In genomic region chr2:114087271-114087670, GRCm38 (mm10) we compare ENCODE assay signal across 17 mouse cellular contexts. TPM values are rescaled to one million over a fixed set of nuclear protein-coding genes. Genes with fewer than 3 reads are reported as not detected.
DNase-seq lines count a peak whose midpoint lies in the region; ATAC-seq and TF ChIP-seq lines count a peak whose summit lies in the region.
"Had no signal": no experiment of that assay in that cellular context is flagged by ENCODE, and none has a peak within 500 bp of the region (broad histone marks: within the 10 kb centered on the region; RNA-seq: fewer than 3 reads in every experiment).

No protein-coding gene starts in this region.

- H3K4me1 ChIP-seq in heart, embryonic 11.5 days (ENCODE audit: control insufficient read depth, insufficient read depth, low read length): no peaks in the 10 kb centered on the region
- H3K4me1 ChIP-seq in ES-E14 (ENCODE audit: control insufficient read depth in 2 of 2, insufficient read depth in 2 of 2, low read length in 2 of 2, poor library complexity in 1 of 2): no peaks in the 10 kb centered on the region
- H3K4me1 ChIP-seq in hindbrain, embryonic 16.5 days (ENCODE audit: control insufficient read depth, insufficient read depth, low read depth, low read length): no peaks in the 10 kb centered on the region
- H3K4me1 ChIP-seq: liver, embryonic 13.5 days had no signal

- no peak overlapping the region for H3K4me3 ChIP-seq in heart, embryonic 11.5 days (ENCODE audit: low read depth, low read length)
- no peak overlapping the region for H3K4me3 ChIP-seq in ES-E14 (ENCODE audit: insufficient read depth in 1 of 2, low read depth in 1 of 2, low read length in 2 of 2, poor library complexity in 1 of 2, severe bottlenecking in 1 of 2)
- no peak overlapping the region for H3K4me3 ChIP-seq in hindbrain, embryonic 16.5 days (ENCODE audit: low read length)
- H3K4me3 ChIP-seq: heart, embryonic 10.5 days; liver, embryonic 13.5 days; megakaryocyte, embryonic 14.5 days had no signal

- H3K27ac ChIP-seq in heart, embryonic 11.5 days (ENCODE audit: low read depth, low read length): no peak overlapping the region
- H3K27ac ChIP-seq in ES-E14 (ENCODE audit: insufficient read depth, low read depth, low read length, poor library complexity, severe bottlenecking): no peak overlapping the region
- H3K27ac ChIP-seq in hindbrain, embryonic 16.5 days (ENCODE audit: low read depth, low read length): no peak overlapping the region
- H3K27ac ChIP-seq: heart, embryonic 10.5 days; liver, embryonic 13.5 days had no signal

- H3K9me3 ChIP-seq in heart, embryonic 11.5 days (replicated peaks; ENCODE audit: control insufficient read depth, low read length): no peaks in the 10 kb centered on the region
- no peaks in the 10 kb centered on the region for H3K9me3 ChIP-seq in ES-E14 (ENCODE audit: control insufficient read depth, insufficient read depth, low read depth, low read length)
- H3K9me3 ChIP-seq in hindbrain, embryonic 16.5 days (ENCODE audit: control insufficient read depth, low read length): no peaks in the 10 kb centered on the region
- H3K9me3 ChIP-seq: heart, embryonic 10.5 days; liver, embryonic 13.5 days had no signal

- H3K27me3 ChIP-seq in heart, embryonic 11.5 days (ENCODE audit: control insufficient read depth, insufficient read depth, low read length): no peaks in the 10 kb centered on the region
- H3K27me3 ChIP-seq in hindbrain, embryonic 16.5 days (replicated peaks; ENCODE audit: control insufficient read depth, insufficient read depth, low read length): no peaks in the 10 kb centered on the region
- H3K27me3 ChIP-seq: liver, embryonic 13.5 days had no signal

- H3K4me2 ChIP-seq in heart, embryonic 11.5 days: no peak overlapping the region
- H3K4me2 ChIP-seq in hindbrain, embryonic 16.5 days (ENCODE audit: low read length): no peak overlapping the region
- H3K4me2 ChIP-seq: liver, embryonic 13.5 days had no signal

- peak; percentile 62 for DNase-seq in heart, adult 11 months
- DNase-seq in 3134 (ENCODE audit: extremely low read depth, insufficient read length, low spot score) (peak; percentile 68), ES-E14 (ENCODE audit: low read depth, low spot score) (no peak)
- DNase-seq in brain, adult 2 months (ENCODE audit: low read depth, low spot score): peak; percentile 65
- DNase-seq: heart, postnatal 4 days; left cerebral cortex, postnatal 4 days; liver, embryonic 13.5 days; right cerebral cortex, adult 18-20 months had no signal

- no peaks in the 10 kb centered on the region for H3K36me3 ChIP-seq in heart, embryonic 11.5 days (ENCODE audit: control insufficient read depth, insufficient read depth, low read length)
- H3K36me3 ChIP-seq in ES-E14 (ENCODE audit: control insufficient read depth, insufficient read depth, low read length, poor library complexity, severe bottlenecking): no peaks in the 10 kb centered on the region
- H3K36me3 ChIP-seq in hindbrain, embryonic 16.5 days (ENCODE audit: control insufficient read depth, insufficient read depth, low read length): no peaks in the 10 kb centered on the region
- H3K36me3 ChIP-seq: heart, embryonic 10.5 days; liver, embryonic 13.5 days had no signal

- H3K9ac ChIP-seq in heart, embryonic 11.5 days (ENCODE audit: low read depth, low read length): no peak overlapping the region
- H3K9ac ChIP-seq in ES-E14 (ENCODE audit: insufficient read depth, low read depth, low read length, poor library complexity, severe bottlenecking): no peak overlapping the region
- no peak overlapping the region for H3K9ac ChIP-seq in hindbrain, embryonic 16.5 days (ENCODE audit: low read depth, low read length)
- H3K9ac ChIP-seq: liver, embryonic 13.5 days had no signal

- in situ Hi-C loops in ES-E14 (cut with MboI; ENCODE audit: low sequenced_read_pairs in 2 of 2, unreplicated experiment in 2 of 2): no loop called here

- WGBS in heart, embryonic 11.5 days (ENCODE audit: insufficient replicate concordance): 58% methylated on average over 1 of the region's 1 CpGs
- 88% methylated on average over 1 of the region's 1 CpGs for WGBS in hindbrain, embryonic 16.5 days

- no peak for ATAC-seq in heart, embryonic 11.5 days (replicated peaks; ENCODE audit: insufficient number of reproducible peaks, low FRiP score, low TSS enrichment)
- no peak for ATAC-seq in hindbrain, embryonic 16.5 days
- ATAC-seq in erythroid progenitor cell, adult 5-6 weeks (replicated peaks; ENCODE audit: low FRiP score, poor library complexity, severe bottlenecking): no peak
- ATAC-seq: intestine, embryonic 16.5 days; lung, postnatal 0 days had no signal

TF ChIP-seq in ES-E14, 5 proteins besides CTCF, POLR2A, EP300 and RAD21:
- no peak for TF ChIP-seq HCFC1 (IDR thresholded peaks at IDR 0.05; ENCODE audit: borderline replicate concordance, insufficient read depth, low read length)
- TF ChIP-seq MAFK (IDR thresholded peaks at IDR 0.05; ENCODE audit: insufficient read depth, low read depth, low read length): 0 out of 2 replicates have a peak, but pooled peaks have one; percentile 9
TF ChIP-seq in ES-E14: peak in this region for 1.

RNA-seq across cellular contexts. Expression of gene Actc1, which starts 33.9 kb away (rescaled TPM):
- polyA plus RNA-seq in heart, embryonic 11.5 days (2014; fragmentation: Nextera tagmentation; extraction: Ambion mirVana): 12,441 and 13,029 TPM in 2 replicates
- 1.6 and 9.4 TPM in 2 replicates for total RNA-seq in ES-E14 (2012; rRNA removed)
- polyA plus RNA-seq in hindbrain, embryonic 16.5 days (2015; fragmentation: Nextera tagmentation; extraction: Ambion mirVana): 1.3 and 71.3 TPM in 2 replicates
- total RNA-seq in erythroid progenitor cell, adult 5-6 weeks (2015; ENCODE audit: low replicate concordance): not detected in 2 replicates
- total RNA-seq in erythroid progenitor cell, adult 5-6 weeks (2017; ENCODE audit: low replicate concordance): not detected in 2 replicates
- total RNA-seq: layer of hippocampus, postnatal 25 days; left cerebral cortex, postnatal 4 days had no signal
- polyA plus RNA-seq: cerebellum, adult 2 months had no signal
